ENCODE assay signal across 10 mouse cellular contexts in genomic region chr14:101483230-101483629, GRCm38 (mm10).
A peak's percentile ranks its signal among the peaks of the same experiment; 100 is the strongest.
DNase-seq lines count a peak whose midpoint lies in the region; ATAC-seq and TF ChIP-seq lines count a peak whose summit lies in the region.
"Had no signal": no experiment of that assay in that cellular context is flagged by ENCODE, and none has a peak within 500 bp of the region (broad histone marks: within the 10 kb centered on the region; RNA-seq: fewer than 3 reads in every experiment).

No protein-coding gene starts in this region.

- H3K4me2 ChIP-seq in heart, embryonic 12.5 days: no peak overlapping the region
- H3K4me2 ChIP-seq: embryonic facial prominence, embryonic 13.5 days; liver, embryonic 11.5 days had no signal

- intact Hi-C loops in left cerebral cortex, postnatal 14 days (cut with DNase I): no loop called here

- H3K9ac ChIP-seq in heart, embryonic 12.5 days: no peak overlapping the region
- H3K9ac ChIP-seq: embryonic facial prominence, embryonic 13.5 days had no signal

- DNase-seq in kidney, adult 2 months: peak; percentile 30
- DNase-seq in kidney, postnatal 4 days: no peak
- DNase-seq in brain, adult 2 months (ENCODE audit: low read depth, low spot score): peak; percentile 68
- peak; percentile 63 for DNase-seq in lung, postnatal 25 days (ENCODE audit: low spot score)
- DNase-seq in left cerebral cortex, postnatal 14 days (ENCODE audit: low spot score in 2 of 2): no peak
- DNase-seq in thymus, postnatal 36 days: no peak

- no peaks in the 10 kb centered on the region for H3K27me3 ChIP-seq in kidney, adult 2 months (replicated peaks; ENCODE audit: control insufficient read depth, insufficient read depth, low read length)
- no peaks in the 10 kb centered on the region for H3K27me3 ChIP-seq in heart, embryonic 12.5 days (replicated peaks)
- H3K27me3 ChIP-seq: embryonic facial prominence, embryonic 13.5 days had no signal

- no peak for TF ChIP-seq POLR2A in kidney, adult 2 months (IDR thresholded peaks at IDR 0.05; ENCODE audit: low read depth, low read length)

- H3K4me1 ChIP-seq in kidney, adult 2 months (ENCODE audit: control insufficient read depth, insufficient read depth, low read length): 0 out of 2 replicates have a peak, but pooled peaks cover 2% of the 10 kb centered on the region
- H3K4me1 ChIP-seq in heart, embryonic 12.5 days (replicated peaks): peaks cover 19% of the 10 kb centered on the region
- H3K4me1 ChIP-seq: embryonic facial prominence, embryonic 13.5 days had no signal

- TF ChIP-seq CTCF in kidney, adult 2 months (conservative IDR thresholded peaks at IDR 0.05; ENCODE audit: insufficient read depth, insufficient read length, low read depth, low read length): no peak

- ATAC-seq in heart, embryonic 12.5 days (ENCODE audit: insufficient number of reproducible peaks, low FRiP score): peak; percentile 71
- ATAC-seq in activated CD4-positive, CD25-positive, alpha-beta regulatory T cell, adult 4 months: no peak

- no peaks in the 10 kb centered on the region for H3K9me3 ChIP-seq in heart, embryonic 12.5 days (replicated peaks)
- H3K9me3 ChIP-seq: embryonic facial prominence, embryonic 13.5 days had no signal

- H3K27ac ChIP-seq in kidney, adult 2 months (ENCODE audit: insufficient read depth, low read depth, low read length): no peak overlapping the region
- H3K27ac ChIP-seq in heart, embryonic 12.5 days (ENCODE audit: poor library complexity, severe bottlenecking): peak overlapping the region; percentile 89
- H3K27ac ChIP-seq: embryonic facial prominence, embryonic 13.5 days had no signal

- WGBS in kidney, adult 2 months: 51% methylated on average over 4 of the region's 4 CpGs
- WGBS in heart, embryonic 12.5 days: 48% methylated on average over 4 of the region's 4 CpGs

- H3K4me3 ChIP-seq in kidney, adult 2 months (ENCODE audit: insufficient read depth, low read depth, low read length): no peak overlapping the region
- H3K4me3 ChIP-seq in heart, embryonic 12.5 days: no peak overlapping the region
- H3K4me3 ChIP-seq: embryonic facial prominence, embryonic 13.5 days had no signal

- H3K36me3 ChIP-seq in kidney, adult 2 months (ENCODE audit: control insufficient read depth, insufficient read depth, low read length): no peaks in the 10 kb centered on the region; the same call in 1 of the 2 replicates
- peaks cover 12% of the 10 kb centered on the region for H3K36me3 ChIP-seq in heart, embryonic 12.5 days

Comparison
In these comparisons a context has a peak if more than half of its experiments do, and no peak if none do; other contexts are left out.
1. DNase-seq: peak in kidney, adult 2 months (single experiment), brain, adult 2 months (single experiment) and lung, postnatal 25 days (single experiment); none in kidney, postnatal 4 days (0 of 2), left cerebral cortex, postnatal 14 days (0 of 2) and thymus, postnatal 36 days (0 of 2).